Mouse (Mus musculus) ES-E14 (cell line): Measurements from ENCODE around the gene Prkcq.

Source experiments
- CHD2 ChIP-seq: IDR thresholded peaks from 2 replicates; pipeline ENCODE4 v1.6.1; 2014; ENCODE audit warnings: mild to moderate bottlenecking, low read depth, low read length, inconsistent platforms
- HCFC1 ChIP-seq: IDR thresholded peaks from 2 replicates; pipeline ENCODE4 v1.6.1; 2012; ENCODE audit warnings: low read length, inconsistent platforms, borderline replicate concordance; ENCODE audit not compliant: insufficient read depth
- MAFK ChIP-seq: IDR thresholded peaks from 2 replicates; pipeline ENCODE4 v1.6.1; 2014; ENCODE audit warnings: mild to moderate bottlenecking, low read depth, low read length, inconsistent platforms; ENCODE audit not compliant: insufficient read depth
- ZC3H11A ChIP-seq: IDR thresholded peaks from 2 replicates; pipeline ENCODE4 v1.6.1; 2012; ENCODE audit warnings: low read depth, mild to moderate bottlenecking, inconsistent platforms, low read length, borderline replicate concordance
- ZNF384 ChIP-seq: IDR thresholded peaks from 2 replicates; pipeline ENCODE4 v1.6.1; 2012; ENCODE audit warnings: low read depth, low read length, inconsistent platforms

DNA sequence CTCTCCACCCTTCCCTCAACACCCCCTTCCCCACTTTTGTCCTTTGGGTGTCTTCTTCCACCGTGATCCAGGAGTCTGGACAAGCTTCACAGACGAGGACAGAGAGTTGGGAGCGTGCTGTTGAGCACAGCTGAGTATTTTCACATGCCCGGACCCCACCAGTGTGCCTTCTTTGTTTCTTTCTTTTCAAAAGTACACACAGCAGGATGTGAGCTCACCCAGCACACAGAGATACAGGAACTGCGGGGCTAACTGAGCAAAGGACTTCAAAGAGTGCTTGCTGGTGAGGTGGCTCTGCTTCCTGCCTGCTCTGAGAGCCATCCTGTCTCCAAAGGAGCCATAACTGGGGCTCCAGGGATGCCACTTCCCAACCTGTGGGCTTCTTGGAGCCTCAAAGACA, 32.3 kb downstream of the Prkcq start:
- no peak for TF ChIP-seq HCFC1
- no peak for TF ChIP-seq ZC3H11A
- TF ChIP-seq CHD2, result no peak
- TF ChIP-seq ZNF384, result no peak
- TF ChIP-seq MAFK, result no peak
